Mouse (Mus musculus): ENCODE data around the gene Mmd2. TPM values are rescaled to one million over a fixed set of nuclear protein-coding genes. Genes with fewer than 3 reads are reported as not detected.

The Mmd2 gene
- total RNA-seq, 2 experiments from 2014 or later = 0.31 to 0.43 TPM

DNA sequence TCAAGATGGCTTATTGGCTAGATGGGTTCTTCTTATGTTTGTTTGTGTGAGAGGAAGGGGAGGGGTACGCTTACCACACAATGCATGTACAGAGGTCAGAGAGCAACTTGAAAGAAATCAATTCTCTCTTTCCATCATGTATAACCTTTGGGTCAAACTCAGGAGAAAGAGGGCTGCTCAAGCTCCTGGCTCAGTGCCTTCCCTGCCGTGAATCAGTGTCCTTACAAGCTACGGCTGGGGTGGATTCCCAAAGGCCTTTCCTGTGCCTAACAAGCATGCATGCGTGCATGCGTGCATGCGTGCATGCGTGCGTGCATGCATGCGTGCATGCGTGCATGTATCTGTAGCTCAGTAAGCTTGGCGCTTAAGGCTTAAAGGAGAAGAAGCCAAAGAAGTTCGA lies 3.3 kb downstream of the Mmd2 start:
- no peak for DNase-seq

DNA sequence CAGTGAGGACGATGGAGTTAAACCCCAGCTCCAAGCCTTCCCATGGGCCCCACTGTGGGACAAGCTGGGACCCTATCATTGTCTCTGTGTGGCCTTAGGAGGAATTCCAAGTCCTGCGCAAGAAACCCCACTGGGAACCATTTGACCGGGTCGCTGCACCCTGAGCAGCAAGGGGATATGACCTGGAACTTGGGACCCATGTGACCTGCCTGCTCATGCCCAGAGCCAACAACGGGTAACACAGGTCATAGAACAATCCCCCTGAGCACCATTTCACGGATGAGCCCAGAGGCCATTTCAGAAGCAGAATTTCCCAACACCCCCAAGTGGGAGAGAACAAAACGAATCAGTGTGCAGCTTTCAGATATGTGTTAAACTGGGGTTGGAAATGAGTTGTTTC lies 4.2 kb downstream of the Mmd2 start:
- no peak for DNase-seq

DNA sequence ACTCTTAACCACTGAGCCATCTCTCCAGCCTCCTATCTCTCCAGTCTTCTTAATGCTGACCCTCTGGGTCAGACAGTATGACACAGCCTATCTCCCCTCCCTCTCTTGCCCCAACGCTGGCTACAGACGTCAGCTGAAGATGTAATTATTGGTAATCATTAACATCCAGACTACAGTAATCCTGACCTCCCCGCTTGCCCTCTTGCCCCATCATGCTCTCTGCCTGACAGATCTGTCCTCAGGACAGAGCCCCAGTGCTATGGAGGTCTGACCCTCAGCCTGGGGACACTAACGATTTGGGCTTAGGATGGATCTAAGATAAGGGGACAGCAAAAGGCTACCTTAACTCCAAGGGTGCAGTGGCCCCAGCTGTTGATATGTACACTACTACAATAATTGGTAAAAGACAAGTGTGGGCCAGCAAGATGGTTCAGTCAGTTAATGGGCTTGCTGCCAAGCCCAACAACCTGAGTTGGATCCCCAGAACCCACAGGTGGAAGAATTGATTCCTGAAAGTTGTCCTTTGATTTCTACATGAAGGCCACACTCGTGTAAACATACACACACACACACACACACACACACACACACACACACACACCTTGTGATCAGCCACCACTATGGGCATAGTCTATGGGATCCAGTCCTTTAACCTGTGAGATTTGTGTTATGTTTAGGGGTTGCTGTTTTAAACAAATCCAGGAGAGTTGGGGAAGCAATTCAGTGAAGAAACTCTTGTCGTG lies 10.8 kb downstream of the Mmd2 start:
- DNase-seq = no peak

DNA sequence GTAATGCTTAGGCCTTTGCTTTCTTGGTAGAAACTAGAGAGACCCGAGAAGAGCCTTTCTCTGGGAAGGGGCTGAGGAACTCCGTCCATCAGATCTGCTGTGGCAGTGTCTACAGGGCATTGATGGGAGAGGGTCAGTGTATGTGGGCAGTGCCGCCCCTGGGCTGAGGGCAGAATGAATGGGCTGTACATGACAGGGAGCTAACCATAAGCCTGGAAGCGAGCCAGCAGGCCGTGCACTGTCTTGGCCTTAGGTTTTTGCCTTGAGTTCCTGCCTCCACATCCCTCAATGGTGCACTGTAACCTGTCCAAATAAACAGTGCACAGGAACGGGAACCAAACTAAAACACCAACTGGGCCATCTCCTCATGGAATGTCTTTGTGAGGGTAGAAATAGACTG lies 11.9 kb downstream of the Mmd2 start:
- no peak for DNase-seq

DNA sequence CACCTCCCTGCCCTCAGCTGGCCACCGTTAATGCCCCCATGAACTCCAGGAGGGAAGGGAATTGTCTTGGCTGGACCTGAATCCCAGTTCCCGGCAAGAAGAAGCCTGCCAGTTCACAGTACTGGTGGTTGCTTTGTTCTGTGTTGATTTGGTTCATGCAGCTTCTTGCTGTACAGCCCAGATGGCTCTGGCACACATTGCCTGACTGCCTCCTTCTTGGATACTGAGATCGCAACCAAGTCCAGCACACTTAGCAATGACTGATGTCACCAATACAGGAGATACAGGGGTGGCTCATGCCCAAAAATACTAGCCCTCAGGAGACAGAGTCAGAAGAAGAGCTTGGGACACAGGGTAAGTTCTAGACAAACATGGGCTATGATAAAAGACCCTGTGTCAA lies 12.9 kb downstream of the Mmd2 start:
- no peak for DNase-seq

DNA sequence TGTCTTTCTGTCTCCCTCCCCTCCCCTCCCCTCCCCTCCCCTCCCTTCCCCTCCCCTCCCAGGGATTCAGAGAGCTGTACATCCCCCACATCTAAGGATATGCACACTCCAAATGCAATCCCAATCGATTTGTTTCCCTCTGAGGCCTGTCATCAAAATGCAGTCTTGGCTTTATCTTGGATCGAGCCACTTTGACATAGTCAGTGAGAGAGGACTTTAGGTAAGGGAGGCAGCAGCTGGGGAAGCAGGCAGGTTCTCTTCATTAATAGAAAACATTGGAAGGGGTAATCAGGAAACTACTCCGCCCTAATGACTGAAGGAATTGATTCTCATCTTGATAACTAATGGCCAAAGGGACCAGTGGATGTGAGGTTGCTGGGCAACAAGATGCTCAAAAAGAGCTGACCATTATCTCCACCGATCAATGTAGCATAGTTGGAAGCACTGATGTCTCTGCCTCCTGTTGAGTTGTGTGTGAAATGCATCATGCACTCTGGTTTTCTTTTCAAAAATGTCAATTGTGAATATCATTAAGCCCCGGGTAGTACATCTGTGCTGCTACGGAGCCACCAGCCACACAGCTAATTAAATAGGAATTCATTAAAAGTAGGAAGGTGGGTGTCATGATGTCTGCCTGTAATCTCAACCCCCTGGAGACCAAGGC lies 17.5 kb downstream of the Mmd2 start:
- DNase-seq = no peak

DNA sequence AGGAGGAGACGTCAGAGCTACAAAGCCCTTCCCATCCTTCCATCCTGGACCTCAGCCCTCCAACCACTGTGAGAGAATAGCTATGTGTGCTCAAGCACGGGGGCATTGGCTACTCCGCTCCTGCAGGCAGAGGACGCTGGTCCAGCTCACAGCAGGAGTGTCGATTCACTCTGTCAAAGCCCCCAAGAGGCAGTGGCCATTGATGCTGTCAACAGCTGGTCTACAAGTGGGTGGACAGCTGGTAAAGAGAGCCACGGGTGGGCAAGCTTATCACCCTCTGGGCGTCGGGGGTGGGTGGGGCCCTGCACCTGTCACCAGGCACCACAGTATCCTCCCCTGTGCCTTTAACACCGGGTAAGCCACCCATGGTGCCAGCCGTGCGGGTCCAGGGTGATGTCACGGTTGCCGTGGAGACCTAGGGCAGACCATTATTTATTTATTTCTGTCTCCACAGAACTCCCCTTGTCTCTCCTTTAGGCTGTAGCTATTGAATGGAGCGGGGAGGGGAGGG lies 24.9 kb downstream of the Mmd2 start:
- no peak for DNase-seq

DNA sequence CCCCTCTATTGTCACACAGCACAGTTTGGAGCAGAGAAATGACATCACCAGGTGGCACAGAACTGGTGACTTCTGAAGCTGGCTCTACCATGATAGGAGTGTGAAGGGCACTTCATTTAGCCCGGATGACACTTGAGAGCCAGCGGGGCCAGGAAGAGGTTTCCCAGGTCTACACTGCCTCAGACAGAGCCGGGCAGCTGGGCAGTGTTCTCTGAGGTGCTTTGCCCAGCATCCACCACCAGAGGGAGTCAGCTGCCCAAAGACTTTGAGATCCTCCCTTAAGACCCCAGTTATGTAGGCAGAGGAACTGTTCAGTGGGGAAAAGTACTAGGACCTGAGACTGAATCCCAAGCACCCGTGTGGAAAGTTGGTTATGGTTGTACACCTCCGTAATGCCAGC lies 27.1 kb downstream of the Mmd2 start:
- DNase-seq = peak; percentile 46

DNA sequence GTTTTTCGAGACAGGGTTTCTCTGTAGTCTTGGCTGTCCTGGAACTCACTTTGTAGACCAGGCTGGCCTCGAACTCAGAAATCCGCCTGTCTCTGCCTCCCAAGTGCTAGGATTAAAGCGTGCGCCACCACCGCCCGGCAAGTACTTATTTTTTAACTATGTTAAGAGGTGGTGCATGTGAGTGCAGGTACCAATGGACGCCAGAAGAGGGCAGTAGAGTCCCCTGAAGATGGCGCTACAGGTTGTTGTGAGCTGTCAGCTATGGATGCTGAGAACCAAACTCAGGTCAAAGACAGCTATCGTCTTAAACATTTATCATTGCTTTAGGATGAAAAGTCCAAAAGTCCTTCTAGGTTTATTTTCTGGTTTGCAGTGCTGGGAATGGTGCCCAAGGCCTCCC lies 30.4 kb downstream of the Mmd2 start:
- no peak for DNase-seq

DNA sequence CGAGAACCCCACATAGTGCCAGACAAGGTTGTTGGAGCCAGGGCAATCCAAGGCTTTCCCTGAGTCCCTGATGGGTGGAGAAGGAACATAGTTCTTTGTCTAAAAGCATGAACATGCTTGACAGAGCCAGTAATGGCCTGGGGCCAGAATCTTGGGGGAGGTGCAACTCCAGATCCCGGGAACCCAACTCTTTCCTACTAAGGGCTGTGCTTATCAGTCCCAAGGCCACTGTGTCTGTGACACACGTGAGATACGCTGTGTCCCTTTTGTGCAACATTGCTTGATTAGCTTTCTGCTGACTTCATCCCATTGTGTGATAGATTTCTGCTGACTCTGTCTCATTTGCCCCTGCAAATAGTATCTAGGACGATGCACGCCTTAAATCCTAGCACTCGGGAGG lies 31.8 kb downstream of the Mmd2 start:
- DNase-seq = peak; percentile 34

DNA sequence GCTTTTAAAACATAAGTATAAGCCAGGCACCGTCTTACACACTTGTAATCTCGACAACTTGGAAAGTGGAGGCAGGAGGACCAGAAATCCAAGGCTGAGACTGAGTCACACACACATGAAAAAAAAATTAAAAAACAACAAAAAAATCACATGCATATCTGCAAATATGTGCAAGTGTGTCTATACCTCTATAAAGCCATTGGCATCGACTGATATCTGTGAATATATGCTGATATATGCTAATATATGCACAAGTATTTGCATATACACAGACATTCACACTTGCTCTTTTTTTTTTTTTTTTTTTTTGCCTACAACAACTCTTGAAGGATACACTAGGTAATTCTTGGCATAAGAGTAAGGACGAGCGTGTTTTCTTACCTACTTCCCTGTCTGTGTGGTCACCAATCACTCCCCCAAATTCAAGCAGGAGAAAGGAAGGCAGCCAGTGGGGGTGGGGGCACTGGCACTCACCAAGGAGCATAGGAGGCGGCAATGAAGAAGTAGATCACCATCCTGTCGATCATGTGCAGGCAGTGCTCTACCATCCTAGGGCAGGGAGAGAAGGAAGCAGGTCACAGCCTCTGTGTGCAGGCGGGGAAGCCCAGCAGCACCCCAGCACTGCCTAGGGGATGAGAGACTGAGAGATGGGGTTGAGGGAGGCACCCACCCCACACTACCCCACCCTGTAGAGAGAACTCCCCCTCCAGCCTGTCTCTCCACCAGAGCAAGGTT lies 34.1 kb downstream of the Mmd2 start:
- no peak for DNase-seq

DNA sequence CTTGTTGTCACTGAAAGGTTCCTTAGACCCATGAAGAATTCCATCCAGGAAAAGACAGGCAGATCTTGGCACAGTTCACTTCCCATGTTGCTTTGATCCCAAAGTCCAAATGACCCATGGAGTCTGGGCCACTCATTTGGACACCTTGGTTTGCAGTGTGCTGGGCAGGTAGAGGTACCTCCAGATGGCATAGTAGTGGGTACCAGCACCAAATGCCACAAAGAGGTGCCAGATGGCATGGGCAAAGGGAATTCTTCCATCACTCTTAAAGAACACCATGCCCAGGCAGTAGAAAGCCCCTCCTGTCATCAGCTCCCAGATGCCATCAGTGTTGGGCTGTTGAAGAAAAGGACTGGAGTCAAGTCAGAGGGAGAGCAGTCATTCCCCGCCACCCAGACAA lies 44.0 kb downstream of the Mmd2 start:
- no peak for DNase-seq

DNA sequence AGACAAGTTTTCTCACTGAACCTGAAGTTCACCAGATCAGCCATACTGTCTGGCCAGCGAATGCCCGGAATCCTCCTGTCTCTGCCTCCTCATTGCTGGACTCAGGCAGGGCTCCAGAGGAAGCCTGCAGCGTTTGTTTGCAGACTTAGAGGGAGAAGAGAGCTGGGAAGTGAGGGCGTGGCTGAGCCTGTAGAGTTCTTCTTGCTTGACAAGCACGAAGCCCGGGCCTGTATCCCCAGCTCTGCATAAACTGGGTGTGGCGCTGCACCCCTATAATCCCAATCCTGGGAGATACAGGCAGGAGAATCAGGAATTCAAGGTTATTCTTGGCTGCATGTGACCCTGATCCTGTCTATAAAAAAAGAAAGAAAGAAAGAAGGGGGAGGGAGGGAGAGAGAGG lies 48.3 kb downstream of the Mmd2 start:
- DNase-seq = no peak

DNA sequence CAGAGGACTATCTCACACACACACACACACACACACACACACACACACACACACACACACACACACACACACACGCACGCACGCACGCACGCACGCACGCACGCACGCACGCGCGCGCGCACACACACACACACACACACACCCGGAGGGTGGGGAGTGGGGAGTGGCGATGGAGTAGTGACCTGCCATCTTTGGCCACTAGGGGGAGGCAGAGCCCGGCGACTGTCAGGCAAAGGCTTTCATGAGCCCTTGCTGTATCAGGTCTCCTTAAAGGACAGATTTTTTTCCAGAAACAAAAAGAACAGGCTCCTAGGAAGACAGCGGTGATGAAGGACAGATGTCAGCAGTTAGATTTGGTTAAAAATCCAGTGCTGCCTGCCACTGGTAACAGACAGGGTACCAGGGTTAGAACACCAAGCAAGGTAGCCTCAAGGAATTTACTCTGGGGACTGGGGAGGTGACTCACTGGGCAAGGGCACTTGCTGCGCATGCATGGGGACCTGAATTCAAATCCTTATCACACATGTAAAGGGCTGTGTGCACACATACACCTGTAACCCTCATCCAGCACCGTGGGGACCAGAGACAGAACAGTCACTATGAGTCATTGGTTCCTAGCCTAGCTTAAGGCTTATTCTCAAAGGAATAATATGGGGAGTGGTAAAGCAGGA lies 51.1 kb downstream of the Mmd2 start:
- DNase-seq = peak; percentile 89

DNA sequence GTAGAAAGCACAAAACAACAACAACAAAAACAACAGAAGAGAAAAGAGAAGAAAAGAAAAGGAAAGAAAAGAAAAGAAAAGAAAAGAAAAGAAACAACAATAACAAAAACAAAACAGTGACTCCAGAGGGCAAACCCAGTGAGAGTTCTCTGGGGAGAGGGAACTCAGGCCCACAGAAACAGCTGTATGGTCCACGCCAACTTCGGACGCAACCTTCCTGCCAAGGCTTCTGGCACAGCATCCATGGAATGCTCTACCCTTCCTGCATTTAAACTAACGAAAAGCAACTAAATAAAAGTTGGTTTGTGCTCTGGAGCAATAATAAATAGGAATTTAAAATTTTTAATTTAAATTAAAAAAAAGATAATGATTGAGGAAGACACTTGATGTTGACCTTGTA lies 51.9 kb downstream of the Mmd2 start:
- DNase-seq = no peak

DNA sequence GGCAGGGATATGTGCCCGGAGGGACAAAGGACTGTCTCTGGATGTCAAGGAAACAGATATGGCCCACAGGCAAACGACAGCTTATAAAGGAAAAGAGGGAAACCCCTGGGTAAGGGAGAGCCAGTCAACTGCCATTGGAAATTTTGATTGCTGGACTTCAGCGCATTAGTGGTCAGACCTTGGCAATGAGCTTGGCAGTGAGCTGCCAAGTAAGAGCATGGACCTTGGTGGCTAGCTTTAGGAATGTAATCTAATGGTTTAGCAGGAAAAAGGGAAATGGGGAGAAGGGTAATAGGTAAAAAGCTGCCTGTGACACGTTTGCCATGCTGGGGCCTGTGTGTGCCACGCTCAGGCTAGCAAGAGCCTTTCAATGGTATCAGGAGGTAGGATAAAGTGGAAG lies 52.7 kb downstream of the Mmd2 start:
- DNase-seq = no peak

DNA sequence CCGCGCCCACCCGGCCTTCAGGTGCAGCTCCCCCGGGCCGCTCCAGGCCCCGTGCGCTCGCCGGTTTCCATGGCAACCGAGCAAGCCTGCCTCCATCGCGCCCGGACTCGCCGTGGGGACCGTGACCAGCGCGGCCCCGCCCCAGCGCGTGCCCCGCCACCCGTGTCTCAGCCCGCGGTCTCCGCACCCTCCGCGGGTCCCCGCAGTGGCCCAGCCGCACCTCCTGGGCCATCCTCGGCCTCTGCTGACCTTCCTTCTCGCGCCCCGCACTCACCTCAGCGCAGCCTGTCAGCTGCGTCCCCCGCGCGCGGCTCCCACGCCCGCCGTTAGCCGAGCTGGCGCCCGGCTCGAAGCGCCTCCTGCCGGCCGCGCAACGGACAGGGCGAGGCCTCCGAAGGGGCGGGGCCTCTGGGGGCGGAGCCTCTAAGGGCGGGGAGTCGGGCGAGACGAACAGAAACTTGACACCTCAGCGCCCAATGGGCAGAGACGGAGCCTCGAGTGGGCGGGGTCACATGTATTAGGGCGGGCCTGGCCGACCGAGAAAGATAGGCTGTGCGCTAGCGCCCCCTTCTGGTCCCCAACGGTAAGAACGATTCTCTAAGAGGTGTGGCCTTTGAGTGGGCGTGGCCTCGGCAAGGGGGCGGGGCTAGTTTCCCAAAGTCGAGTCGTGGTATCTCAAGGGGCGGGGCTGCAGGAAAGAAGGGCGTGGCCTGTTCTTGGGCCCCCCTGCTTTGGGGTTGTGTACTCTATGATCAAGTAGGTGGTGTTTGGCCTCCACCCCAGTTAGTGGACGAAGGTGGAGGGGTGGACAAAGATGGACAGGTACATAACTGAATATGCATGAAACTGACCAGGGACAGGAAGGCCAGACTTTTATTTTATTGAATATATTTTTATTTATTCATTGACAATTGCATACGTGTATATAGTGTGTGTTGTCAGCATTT lies 57.6 kb downstream of the Mmd2 start, which contains the start of gene Radil:
Gene Radil (minus strand): TSS at position 393 of the 947 bp plus-strand sequence.
- DNase-seq = peak; percentile 98

DNA sequence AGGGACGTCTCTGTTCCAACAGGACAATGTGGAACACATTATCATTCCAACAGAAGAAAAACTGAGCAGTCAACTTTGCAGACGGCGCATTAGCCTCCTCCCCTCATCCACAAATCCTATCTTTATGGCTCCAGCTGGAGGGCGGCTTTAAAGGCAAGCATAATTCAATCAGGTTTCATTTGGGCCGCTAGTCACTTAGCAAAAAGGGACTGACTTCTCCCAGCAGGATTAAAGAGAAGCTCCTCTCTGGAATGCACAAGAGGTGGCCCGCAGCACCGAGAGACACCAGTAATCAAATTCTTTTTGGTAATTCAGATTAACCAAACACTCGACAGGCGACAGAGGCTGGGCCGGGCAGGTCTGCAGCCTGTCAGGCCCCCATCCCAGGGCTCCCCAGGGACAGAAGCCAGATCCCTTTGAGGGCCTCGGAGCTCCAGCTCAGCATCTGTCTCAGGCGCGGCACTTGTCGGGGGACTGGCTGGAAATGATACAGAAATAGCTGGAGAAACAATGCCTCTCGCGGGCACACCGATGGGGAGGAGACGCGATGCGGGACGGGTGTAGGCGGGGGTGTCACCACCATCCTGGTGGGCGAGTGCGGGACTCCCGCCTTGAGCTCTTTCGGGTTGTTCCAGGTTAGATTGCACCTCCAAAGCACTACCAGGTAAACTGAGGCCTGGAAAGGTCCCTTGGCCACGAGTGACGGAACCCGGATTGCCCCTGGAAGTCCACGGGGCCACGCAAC lies 58.5 kb downstream of the Mmd2 start:
- peak; percentile 57 for DNase-seq

DNA sequence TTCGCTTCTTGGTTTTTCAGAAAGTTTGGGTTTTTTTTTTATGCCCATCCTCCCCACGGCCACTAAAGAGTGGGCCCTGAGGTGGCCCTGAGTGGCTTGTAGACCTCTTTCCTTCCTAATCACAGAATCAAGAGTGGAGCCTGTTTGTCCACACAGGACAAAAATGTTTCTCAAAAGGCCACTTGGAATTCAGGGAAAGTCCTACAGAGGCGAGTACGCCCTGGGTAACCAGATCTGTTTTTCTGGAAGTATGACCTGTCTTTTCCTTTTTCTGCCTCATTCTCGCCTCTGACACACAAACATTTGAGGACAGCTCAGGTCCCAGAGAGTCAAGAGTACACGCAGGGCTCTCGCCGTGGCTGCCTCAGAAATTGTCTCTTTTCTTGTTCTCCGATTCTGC lies 59.2 kb downstream of the Mmd2 start:
- DNase-seq = no peak

DNA sequence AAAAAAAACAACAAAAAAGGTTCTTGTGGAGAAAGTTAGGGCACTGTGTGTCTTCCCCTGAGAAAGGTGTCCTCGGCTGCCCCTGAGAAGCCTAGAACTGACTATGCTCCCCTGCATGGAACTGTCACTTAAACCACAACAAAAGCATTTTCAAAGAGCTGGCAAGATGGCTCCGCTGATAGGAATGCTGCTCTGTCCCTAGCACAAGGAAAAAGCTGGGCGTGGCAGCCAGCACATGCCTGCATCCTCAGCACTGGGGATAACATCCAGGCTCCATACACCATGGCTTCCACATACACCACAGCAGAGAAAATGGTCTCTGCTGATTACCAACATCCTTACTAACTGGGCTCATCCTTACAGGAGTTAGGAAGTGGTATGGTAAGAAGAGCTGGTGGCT lies 61.5 kb downstream of the Mmd2 start:
- DNase-seq = no peak

DNA sequence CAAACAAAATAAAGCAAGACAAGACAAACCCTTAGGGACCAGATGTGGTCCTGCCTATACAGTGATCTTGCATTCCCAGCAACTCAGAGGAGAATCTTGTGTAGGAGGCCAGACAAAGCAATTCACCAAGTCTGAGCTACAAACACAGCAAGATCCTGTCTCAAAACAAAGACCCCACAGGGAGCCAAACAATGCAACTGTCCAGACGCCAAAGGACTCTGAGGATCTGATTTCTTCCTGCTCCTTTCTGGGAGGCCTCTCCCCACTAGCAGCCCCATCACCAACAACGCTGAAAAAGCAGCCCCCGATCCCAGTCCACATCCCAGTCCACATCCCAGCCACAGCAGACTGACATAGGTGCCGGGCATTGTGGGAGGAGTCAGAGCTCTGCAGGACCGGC lies 62.3 kb downstream of the Mmd2 start:
- DNase-seq = no peak
